Mouse (Mus musculus): Measurements from ENCODE around the gene Gm4924. TPM values are rescaled to one million over a fixed set of nuclear protein-coding genes. Genes with fewer than 3 reads are reported as not detected.

The Gm4924 gene
- polyA plus RNA-seq (2012; rRNA removed) = 8.8 and 11.1 TPM in 2 replicates

DNA sequence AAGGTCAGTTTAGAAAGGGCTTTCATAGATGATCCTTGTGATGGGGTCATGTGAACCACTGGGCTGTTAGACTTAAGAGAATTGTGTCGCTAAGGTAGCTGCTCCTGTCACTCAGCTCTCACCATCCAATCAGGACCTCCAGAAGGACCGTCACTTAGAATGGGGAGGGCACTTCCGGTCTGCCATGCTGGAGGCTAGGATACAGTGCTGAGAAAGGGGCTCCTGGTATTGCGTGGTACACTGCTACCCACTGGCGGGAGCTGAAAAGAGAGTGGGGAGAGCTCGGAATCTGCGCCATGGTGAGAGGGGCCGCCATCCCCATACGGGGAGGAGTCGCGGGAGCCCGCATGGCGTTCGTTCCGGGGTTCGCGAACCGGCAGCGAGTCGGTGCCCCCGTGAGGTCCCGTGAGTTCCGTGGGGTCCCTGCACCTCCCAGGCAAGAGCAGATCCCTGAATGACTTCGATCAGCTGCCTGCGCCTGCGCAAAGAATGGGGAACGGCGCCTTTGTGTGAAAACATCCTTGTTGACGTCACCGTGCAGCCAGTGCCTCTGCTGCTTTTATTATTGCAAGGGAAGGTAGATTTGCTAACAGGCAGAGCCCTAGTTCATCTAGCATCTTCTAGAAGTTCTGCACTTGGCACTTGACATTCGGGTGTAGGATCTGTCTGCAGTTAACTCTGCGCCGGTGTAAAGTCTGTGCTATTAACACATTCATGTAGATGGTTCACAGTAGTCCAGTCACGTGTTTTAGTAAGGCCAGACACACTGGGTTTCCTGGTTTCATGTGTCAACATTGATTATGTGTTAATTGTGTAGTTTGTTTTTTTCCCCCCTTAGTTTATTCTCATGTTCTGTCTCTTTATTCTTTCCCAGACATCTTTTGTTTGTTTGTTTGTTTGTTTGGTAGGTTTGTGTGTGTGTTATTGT lies at the start of gene Gm4924:
Gm4924 (plus strand) TSS at position 173 of the 928 bp plus-strand sequence.

DNA sequence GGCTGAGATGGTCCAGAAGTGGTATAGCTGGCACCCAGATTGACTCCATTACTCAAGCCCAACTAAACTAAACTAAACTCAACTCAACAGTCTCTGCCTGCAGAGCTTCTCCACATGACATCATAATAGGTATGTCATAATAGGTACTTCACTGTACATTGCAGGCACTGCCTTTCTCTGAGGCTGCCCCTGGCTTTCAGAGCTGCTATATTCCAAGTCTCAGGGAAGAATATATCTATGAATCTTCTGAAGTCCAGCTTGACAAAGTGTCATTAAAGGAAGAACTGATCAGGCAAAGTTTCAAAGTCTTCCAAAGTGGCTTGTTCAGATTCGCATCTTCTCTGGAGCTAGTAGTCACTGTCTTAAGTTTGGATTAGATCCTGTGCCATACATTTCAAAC lies 37.6 kb upstream of the Gm4924 start, which contains the start of gene 4932415D10Rik:
4932415D10Rik (minus strand) TSS at position 101 of the 400 bp plus-strand sequence.

Other genes with a start within 250 kb of the Gm4924 start
- 1.5 and 2.8 TPM in 2 replicates for gene AU041133, start 226.2 kb upstream of the Gm4924 start, polyA plus RNA-seq (2012; rRNA removed)
- 8.5 and 15.3 TPM in 2 replicates for gene Zfp938, start 113.0 kb upstream of the Gm4924 start, polyA plus RNA-seq (2012; rRNA removed)
- not detected in 2 replicates for gene 4932415D10Rik, start 37.7 kb upstream of the Gm4924 start, polyA plus RNA-seq (2012; rRNA removed)
- not detected in 2 replicates for gene Gm1553, start 138.4 kb downstream of the Gm4924 start, polyA plus RNA-seq (2012; rRNA removed)